Mouse (Mus musculus) kidney, adult 9 months (tissue): ENCODE measurements around the gene Clk2.
"Not testable (repeated sequence)": the region's sequence is repeated elsewhere in the genome, so short reads cannot be mapped to it uniquely, and the experiment has no call there.

Source experiments
- DNase-seq: peaks from one replicate; pipeline ENCODE4 v3.0.0; 2022

Gene Clk2

GRCm38 (mm10) chr3:89161207-89161606 is 3.4 kb upstream of the Clk2 start:
- not testable (repeated sequence) for DNase-seq

DNA sequence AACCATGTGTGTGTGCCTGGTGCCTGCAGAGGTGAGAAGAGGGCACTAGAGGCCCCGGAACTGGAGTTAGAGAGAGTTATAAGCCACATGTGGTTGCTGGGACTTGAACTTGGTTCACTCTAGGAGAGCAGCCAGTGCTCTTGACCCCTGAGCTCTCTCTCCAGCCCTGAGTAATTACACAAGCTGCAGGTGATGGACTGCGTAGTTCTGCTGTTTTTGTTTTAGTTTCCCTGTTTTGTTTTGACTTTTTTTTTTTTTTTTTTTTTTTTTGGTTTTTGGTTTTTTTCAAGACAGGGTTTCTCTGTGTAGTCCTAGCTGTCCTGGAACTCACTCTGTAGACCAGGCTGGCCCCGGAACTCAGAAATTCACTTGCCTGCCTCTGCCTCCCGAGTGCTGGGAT is 2.8 kb upstream of the Clk2 start:
- DNase-seq: no peak

DNA sequence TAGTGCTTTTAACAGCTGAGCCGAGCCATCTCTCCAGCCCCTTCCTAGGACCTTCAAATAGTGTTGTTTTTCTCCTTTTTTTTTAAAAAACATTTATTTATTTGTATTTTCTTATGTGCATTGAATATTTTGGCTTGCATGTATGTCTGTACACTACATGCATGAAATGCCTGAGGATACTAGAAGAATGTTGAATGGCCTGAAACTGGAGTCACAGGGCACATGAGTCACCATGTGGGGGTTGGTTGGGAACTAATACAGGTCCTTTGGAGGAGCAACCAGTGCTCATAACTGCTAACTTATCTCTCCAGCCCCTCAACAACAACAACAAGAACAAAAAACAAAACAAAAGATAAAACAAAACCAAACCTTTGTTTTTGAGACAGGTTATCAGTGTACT is 1.5 kb upstream of the Clk2 start:
- no peak for DNase-seq

DNA sequence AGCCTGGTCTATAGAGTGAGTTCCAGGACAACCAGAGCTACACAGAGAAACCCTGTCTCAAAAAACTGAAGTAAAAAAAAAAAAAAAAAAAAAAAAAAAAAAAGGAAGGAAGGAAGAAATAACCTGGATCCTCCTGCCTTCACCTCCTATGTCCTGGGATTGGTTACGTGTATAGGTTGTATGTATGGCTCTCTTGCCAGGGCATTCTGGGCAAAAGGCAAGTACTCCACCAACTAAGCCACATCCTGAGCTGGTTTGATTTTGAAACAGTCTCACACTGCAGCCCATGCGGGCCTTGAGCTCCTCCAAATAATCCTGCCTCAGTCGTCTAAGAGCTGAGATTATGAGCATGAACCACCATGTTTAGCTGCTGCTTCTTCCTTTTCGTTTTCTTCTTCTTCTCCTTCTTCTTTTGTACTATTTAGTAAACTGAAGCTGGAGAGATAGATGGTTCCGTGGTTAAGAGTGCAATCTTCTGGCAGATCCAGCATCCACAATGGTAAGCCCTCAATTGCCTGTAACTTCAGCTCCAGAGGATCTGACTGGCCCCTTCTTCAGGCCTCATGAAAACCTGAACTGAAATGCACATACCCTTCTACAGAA is 851 bp upstream of the Clk2 start:
- DNase-seq: no peak

GRCm38 (mm10) chr3:89165268-89165870 is 774 bp downstream of the Clk2 start:
- no peak for DNase-seq

GRCm38 (mm10) chr3:89166945-89167344 is 2.4 kb downstream of the Clk2 start:
- no peak for DNase-seq

- no peak for DNase-seq
These were observed 10.2 kb downstream of the Clk2 start for GRCm38 (mm10) chr3:89174844-89175243.

- no peak for DNase-seq
These were observed 10.9 kb downstream of the Clk2 start for GRCm38 (mm10) chr3:89175544-89175943.

DNA sequence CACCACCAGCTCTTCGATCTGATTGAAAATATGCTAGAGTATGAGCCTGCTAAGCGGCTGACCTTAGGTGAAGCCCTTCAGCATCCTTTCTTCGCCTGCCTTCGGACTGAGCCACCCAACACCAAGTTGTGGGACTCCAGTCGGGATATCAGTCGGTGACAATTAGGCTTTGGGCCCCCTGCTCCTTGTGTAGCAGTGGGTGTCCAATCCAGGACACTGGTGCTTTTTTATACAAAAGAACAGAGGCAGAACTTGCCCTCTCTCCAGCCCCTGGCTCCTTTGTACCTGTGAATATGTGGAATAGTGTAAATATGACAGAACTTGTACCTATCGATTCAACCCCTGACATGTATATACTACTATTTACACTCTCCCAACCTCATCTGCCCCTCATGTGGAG is 11.8 kb downstream of the Clk2 start:
- DNase-seq: no peak

DNA sequence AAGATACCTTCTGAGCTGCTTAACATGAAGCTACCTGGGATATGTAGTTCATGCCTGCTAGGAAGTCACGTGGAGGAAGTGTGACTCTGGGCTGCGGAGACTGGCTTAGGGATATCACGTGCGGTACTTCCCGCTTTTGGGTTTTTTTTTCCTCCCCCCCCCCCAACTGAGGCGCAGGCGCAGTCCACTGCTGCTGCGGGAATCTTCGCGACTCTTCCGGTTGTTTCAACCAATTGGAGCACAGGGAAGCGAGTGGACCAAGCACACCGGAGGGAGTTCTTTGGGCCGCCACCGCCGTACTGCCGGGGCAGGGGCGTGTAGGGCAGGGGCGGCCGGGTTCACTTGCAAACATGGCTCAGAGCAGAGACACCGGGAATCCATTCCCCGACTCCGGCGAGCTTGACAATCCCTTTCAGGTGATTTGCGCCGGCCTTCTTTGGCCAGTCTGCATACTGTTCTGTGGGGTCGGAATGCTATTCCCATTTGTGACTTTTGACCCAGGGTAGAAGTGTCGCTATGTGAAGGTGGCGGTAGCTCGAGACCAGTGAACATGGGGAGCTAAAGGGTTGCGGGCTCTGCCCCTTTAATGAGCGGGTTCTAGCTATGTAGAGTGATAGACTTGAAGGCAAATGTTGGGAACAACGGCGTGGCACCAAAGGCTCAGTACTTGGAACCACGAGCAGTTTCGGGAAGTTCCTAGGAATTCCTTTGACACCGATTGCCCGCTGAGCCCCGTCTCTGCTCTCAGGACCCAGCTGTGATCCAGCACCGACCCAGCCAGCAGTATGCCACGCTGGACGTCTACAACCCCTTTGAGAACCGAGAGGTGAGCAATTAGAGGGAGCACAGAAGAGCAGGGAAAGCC is 12.9 kb downstream of the Clk2 start, which contains the start of gene Scamp3:
Gene Scamp3, plus strand, starts transcription at position 232 of the 865 bp plus-strand sequence.
- peak; percentile 95 for DNase-seq

DNA sequence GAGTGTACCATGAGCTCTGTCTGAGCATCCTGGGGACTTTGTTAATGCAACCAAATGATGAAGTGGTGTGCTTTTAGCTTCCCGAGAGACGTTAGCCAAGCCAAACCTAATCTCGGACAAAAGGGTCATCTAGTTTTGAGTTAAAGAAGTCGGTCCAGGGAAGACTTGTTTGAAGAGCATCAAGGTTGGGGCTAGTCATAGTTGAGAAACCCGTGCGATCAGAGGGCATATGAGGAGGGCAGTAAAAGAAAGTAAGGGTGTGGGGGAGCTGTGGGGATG is 13.5 kb downstream of the Clk2 start:
- no peak for DNase-seq

DNA sequence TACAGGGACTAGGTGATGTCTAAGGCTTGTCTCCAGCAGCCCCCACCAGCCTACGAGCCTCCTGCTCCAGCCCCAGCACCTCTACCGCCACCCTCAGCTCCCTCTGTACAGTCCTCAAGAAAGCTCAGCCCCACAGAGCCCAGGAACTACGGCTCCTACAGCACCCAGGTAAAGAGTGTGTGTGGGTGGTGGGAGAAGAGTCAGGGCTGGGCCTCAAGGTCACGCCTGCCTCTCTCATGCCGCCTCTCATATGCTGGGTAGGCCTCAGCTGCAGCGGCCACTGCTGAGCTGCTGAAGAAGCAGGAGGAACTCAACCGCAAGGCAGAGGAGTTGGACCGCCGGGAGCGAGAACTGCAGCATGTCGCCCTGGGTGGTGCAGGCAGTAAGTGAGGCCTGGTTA is 14.5 kb downstream of the Clk2 start:
- no peak for DNase-seq

DNA sequence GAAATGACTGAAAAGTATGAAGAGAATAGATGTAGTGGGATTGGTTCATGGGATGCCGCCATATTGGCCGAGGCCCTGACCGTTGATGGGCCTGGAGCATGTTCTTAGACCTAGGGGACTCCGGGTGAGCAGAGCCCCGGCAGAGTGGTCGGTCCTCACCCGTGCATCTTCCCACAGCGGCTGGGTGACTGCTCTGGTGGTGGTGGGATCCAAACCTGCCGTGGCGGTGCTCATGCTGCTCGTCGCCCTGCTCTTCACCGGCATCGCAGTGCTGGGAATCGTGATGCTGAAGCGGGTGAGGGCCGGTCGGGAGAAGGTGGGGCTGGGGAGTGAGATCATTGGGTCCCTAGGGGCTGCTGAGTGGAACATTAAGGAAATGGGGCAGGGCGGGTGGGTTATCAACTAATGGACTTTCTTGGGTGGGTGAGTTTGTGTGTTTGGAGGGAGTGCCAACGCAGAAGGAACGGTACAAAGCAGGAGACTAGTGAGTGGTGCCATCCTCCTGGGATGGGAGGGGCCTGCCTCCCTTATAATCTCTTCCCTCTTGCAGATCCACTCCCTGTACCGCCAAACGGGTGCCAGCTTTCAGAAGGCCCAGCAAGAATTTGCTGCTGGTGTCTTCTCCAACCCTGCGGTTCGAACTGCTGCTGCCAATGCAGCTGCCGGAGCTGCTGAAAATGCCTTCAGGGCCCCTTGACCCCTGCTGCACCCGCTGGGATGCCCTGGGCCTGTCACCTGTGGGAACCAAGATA is 17.3 kb downstream of the Clk2 start:
- no peak for DNase-seq

GRCm38 (mm10) chr3:89182531-89183057 is 18.0 kb downstream of the Clk2 start:
- no peak for DNase-seq

DNA sequence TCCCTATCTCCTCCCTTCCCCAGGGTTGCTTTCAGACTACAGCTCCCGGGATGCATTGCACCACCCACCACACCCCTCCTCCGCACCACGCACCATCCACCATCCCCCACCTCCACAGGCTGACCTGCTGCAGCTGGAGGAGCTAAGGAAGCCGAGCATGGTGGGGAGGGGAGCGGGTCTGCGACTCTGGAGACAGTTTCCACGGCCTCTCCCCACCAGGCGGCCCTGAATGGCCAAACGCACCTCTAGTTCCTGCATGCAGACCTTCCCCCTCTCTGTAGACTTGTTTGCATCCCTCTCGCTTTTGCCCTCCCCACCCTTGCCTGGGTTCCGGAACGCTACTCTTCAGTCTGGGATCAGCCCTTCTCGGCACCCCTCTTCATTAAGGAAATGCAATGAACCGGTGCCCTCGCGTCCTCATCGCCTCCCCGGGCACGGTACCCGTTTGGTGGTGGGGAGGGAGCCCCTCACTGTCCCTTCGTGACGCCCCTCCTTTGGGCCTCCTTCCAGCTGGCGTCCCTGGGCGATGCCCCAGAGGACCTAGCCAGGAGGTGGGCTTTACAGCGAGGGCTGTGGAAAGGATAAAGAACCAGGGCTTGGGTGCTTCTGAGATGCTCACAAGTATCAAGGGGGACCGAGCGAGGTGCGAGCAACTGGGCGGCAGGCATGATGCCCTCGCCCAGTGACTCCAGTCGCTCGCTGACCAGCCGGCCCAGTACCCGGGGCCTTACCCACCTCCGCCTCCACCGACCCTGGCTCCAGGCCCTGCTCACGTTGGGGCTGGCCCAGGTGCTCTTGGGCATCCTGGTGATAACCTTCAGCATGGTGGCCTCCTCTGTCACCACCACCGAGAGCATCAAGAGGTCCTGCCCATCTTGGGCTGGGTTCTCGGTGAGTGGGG is 18.7 kb downstream of the Clk2 start, which contains the start of gene Fam189b:
Gene Fam189b, plus strand, starts transcription at position 86 of the 901 bp plus-strand sequence.
- DNase-seq: peak; percentile 82

DNA sequence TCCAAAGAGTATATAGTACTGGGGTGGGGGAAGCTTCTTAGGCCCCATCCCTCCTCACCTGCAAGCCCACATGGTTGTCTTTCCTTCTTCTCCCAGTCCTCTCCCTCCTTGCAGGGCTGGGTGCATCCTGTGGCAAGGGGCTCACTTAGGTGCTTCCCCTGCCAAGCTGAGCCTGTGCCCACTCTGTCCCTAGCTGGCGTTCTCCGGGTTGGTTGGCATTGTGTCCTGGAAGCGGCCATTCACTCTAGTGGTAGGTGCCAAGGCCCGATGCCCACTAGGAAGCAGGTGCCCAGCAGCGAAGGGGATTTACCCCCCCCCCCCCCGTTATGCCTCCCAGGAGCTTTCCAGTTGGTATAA is 19.3 kb downstream of the Clk2 start:
- no peak for DNase-seq

- no peak for DNase-seq
These were observed 22.6 kb downstream of the Clk2 start for GRCm38 (mm10) chr3:89187197-89187596.

GRCm38 (mm10) chr3:89187690-89188477 is 23.3 kb downstream of the Clk2 start:
- DNase-seq: no peak

DNA sequence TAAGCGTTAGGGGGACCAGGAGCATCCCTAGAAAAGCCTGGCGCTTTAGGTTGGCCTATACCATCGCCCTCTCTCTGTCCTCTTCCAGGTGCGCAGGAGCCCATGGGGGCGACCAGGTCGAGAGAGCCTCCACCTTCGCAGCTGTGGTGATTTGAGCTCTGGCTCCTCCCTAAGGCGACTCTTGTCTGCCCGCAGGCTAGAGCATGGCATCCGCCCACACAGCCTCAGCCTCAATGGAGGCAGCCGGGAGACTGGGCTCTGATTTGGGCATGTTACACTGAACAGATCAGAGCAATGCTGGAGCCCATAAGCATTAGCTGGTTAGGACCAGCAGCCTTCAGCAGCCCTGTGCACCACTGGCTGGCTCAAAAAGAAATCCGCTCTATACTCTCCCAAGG is 23.9 kb downstream of the Clk2 start:
- no peak for DNase-seq

DNA sequence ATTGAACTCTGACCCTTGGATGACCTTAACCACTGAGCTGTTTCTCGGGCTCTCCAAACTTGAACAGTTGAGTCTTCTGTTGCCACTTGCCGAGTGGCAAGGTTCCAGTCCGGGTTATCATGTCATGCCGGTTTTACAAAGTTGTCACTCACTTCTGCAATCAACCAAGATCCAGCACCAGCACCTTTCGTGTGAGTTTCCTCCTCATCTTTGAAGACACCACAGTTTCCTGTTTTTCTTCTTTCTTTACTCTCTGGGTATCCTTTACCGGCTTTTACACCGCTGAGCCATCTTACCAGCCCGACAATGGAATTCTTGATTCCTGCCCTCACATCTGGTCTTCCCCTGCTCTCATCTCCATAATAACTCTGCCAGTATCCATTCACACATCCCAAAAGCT is 25.8 kb downstream of the Clk2 start:
- no peak for DNase-seq

- no peak for DNase-seq
These were observed 28.8 kb downstream of the Clk2 start for GRCm38 (mm10) chr3:89193351-89193750.
